Mouse (Mus musculus) hindbrain, postnatal 0 days (tissue): ENCODE measurements around the gene Tfap2a. TPM values are rescaled to one million over a fixed set of nuclear protein-coding genes. Genes with fewer than 3 reads are reported as not detected.

ENCODE experiments used
- ATAC-seq: fragments of 200-750 bp; cut with Nextera tagmentation; 2 replicates; pipeline ENCODE4 v1.8.0; 2017; ENCODE audit warnings: mild to moderate bottlenecking, moderate TSS enrichment, moderate library complexity
- DNase-seq: peaks from one replicate; pipeline ENCODE4 v3.0.0-alpha.2; 2015; ENCODE audit warnings: low spot score
- H3K27ac ChIP-seq: fragments of 300-500 bp; sonication (generic); 2 replicates; pipeline ENCODE4 v1.5.1; 2014; ENCODE audit warnings: mild to moderate bottlenecking
- H3K27me3 ChIP-seq: fragments of 300-500 bp; sonication (generic); 2 replicates; pipeline ENCODE4 v1.6.1; 2014; ENCODE audit warnings: low read length, mixed read lengths; ENCODE audit not compliant: insufficient read depth
- H3K36me3 ChIP-seq: fragments of 300-500 bp; sonication (generic); 2 replicates; pipeline ENCODE4 v1.6.1; 2014; ENCODE audit warnings: low read length, mixed read lengths; ENCODE audit not compliant: insufficient read depth
- H3K4me1 ChIP-seq: fragments of 300-500 bp; sonication (generic); 2 replicates; pipeline ENCODE4 v1.6.1; 2014; ENCODE audit warnings: antibody characterized with exemption, low read length, mixed read lengths; ENCODE audit not compliant: insufficient read depth
- H3K4me2 ChIP-seq: fragments of 300-500 bp; sonication (generic); 2 replicates; pipeline ENCODE4 v1.6.1; 2014; ENCODE audit warnings: low read depth, mild to moderate bottlenecking, low read length, moderate library complexity, mixed read lengths
- H3K4me3 ChIP-seq: fragments of 300-500 bp; sonication (generic); 2 replicates; pipeline ENCODE4 v1.5.1; 2014; ENCODE audit warnings: low read length
- H3K9ac ChIP-seq: fragments of 300-500 bp; sonication (generic); replicated peaks from 2 replicates; pipeline ENCODE4 v1.6.1; 2014; ENCODE audit warnings: mild to moderate bottlenecking, low read length, moderate library complexity, mixed read lengths
- H3K9me3 ChIP-seq: fragments of 300-500 bp; sonication (generic); 2 replicates; pipeline ENCODE4 v1.6.1; 2016; ENCODE audit warnings: low read length, mixed read lengths
- CTCF ChIP-seq: IDR thresholded peaks from 2 replicates; pipeline ENCODE4 v1.5.1; 2016; ENCODE audit warnings: antibody characterized with exemption, control low read depth, low read depth
- WGBS: fragments of 180-500 bp; shearing (Covaris S2); extraction: QIAGEN DNeasy Blood & Tissue Kit; methylation state at CpG from one replicate; pipeline ENCODE4 v1.1.7; 2014; 5-methylcytosine and 5-hydroxymethylcytosine counted together
- polyA plus RNA-seq: library from polyadenylated mRNA; unstranded; fragments of >200 nt; fragmentation: Nextera tagmentation; extraction: Ambion mirVana; gene quantifications from 2 replicates; pipeline ENCODE4 v1.2.1, GENCODE M21; 2015
- total RNA-seq: library from RNA; depleted of rRNA; stranded (reverse); fragments of >200 nt; gene quantifications from 2 replicates; pipeline ENCODE4 v1.2.3, GENCODE M21; 2014

The Tfap2a gene
- total and polyA plus RNA-seq, 2 experiments from 2014 or later: 2.1 to 7.2 TPM

DNA sequence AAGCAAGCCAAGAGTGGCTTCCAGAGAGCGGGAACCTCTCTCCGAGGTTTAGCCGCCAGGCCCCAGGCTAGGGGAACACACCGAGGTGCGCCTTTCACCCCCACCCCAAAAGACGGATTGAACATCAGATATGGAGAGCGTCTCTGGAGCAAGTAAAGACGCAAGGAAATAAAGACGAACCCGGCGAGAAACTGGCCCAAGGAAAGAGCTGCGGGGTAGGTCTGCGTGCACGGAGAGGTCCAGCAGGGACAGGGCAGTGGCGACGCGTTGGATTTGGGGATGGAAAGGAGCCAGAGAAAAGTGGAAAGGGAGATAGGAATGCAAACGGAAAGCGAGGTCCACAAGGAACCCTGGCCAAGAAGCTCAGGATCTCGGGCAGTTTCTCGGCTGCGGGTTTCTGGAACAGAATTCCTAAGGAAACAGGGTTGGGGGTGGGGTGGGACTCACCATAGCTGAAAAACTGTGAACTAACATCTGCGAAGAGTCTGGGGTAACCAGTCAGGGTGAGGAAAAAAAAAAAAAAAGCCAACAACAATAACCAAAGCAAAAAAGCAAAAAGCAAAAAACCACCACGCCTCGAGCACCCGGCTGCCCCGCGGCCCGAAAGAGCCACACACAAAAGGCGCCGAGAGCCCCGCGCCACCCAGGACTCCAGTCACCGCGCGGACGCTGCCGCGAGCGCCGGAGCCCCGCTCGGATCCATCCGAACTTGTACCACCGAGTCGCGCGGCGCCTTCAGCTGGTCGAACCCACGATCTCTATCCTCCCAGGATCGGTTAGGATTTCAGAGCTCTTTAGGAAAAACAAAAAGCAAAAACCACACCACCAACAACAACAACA lies 8.4 kb downstream of the Tfap2a start:
- Histone ChIP-seq H3K9me3 (no peaks in the 10 kb centered on the region), H3K36me3 (no peaks in the 10 kb centered on the region), H3K4me1 (no peaks in the 10 kb centered on the region), H3K4me3 (peak overlapping the region; percentile 44), H3K4me2 (peak overlapping the region; percentile 58), H3K9ac (peak overlapping the region; percentile 56), H3K27ac (peak overlapping the region; percentile 56), H3K27me3 (peaks cover 55% of the 10 kb centered on the region)
- WGBS: 1% methylated on average over 52 of the region's 52 CpGs
- DNase-seq: no peak
- ATAC-seq: no peak
- no peak for TF ChIP-seq CTCF

DNA sequence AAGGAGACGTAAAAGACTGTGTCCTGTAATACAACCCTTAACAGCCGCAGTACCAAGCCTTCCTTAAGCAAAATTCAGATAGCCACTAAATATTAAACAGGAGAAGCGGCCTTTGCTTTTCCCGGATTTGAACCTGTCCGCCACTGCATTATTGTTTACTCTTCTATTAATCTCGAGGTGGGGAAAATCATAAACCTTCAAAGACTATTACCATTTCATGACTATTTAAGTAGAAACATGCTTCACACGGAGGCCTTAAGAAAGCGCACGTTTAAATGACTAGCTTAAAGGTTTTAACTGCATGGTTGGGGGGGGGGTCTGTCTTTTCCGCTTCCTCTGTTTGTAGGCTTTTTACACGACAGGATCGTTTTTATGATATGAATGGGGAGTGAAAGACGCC lies 9.1 kb downstream of the Tfap2a start:
- WGBS: 3% methylated on average over 13 of the region's 13 CpGs
- DNase-seq (no peak), ATAC-seq (no peak)
- Histone ChIP-seq H3K27me3 (peaks cover 54% of the 10 kb centered on the region), H3K4me2 (peak overlapping the region; percentile 58; the same call in 1 of the 2 replicates), H3K27ac (peak overlapping the region; percentile 56), H3K4me1 (no peaks in the 10 kb centered on the region), H3K9ac (peak overlapping the region; percentile 56; the same call in 1 of the 2 replicates), H3K36me3 (no peaks in the 10 kb centered on the region), H3K4me3 (peak overlapping the region; percentile 44), H3K9me3 (no peaks in the 10 kb centered on the region)
- no peak for TF ChIP-seq CTCF

DNA sequence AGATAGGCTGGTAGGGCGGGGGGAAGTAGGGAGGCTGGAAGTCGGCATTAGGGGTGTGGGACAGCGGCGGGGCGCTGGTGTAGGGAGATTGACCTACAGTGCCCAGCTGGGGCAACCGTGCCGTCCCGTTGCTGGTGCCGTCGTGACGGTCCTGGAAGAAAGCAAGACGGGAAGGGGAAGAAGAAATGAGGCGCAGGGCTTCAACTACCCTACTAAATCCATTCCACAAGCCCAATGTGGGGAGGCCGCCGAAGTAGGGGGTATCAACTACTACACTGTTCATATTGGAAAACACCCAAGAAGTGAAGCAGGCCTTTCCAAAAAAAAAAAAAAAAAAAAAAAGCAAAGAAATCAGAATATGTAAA lies 9.6 kb downstream of the Tfap2a start:
- 2% methylated on average over 15 of the region's 15 CpGs for WGBS
- peak overlapping the region; percentile 44 for H3K9ac ChIP-seq
- H3K27me3 ChIP-seq: peaks cover 55% of the 10 kb centered on the region

DNA sequence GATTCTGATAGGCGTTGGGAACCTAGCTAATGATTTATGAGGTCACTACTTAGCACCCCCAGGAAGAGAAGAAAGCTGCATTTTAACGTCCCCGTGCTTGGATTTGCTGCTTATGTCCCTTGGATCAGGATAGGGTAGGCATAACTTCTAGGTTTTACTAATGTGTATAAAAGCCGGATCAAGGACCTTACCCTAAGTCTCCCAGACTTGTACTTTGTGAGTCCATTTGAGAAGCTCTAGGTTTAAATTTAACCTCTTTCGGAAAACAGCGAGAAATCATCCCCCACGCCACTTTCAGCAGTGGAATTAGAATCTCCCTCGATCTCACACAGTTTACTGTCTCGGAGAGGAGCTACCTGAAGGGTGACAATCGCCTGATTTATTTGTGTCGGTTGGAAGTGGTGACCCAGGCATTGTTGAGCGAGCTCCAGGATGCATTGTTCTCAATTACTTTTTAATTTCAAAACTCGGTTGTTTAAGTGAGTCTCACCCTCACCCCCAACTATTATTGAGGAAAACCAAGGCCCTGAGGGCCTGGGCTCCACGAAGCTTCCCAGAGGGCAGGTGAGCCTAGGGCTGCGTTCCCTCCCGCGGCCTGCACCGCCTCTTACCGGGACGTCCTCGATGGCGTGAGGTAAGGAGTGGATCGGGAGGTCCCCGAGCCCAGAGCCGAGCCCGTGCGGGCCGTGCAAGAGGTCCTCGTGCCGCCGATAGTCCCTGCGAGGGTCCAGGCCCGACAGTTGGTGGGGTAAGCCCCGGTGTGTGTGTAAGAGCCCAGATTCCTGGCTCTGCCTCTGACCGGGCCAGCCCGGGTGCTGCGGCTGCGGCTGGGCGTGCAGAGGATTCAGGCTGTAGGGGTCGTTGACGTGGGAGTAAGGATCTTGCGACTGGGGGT lies 10.2 kb downstream of the Tfap2a start:
- Histone ChIP-seq H3K27me3 (peaks cover 54% of the 10 kb centered on the region), H3K9ac (peak overlapping the region; percentile 44), H3K9me3 (no peaks in the 10 kb centered on the region), H3K36me3 (no peaks in the 10 kb centered on the region), H3K4me1 (no peaks in the 10 kb centered on the region), H3K4me2 (peak overlapping the region; percentile 34), H3K4me3 (peak overlapping the region; percentile 44), H3K27ac (peak overlapping the region; percentile 45)
- TF ChIP-seq CTCF: no peak
- ATAC-seq: no peak
- no peak for DNase-seq
- WGBS: 2% methylated on average over 42 of the region's 42 CpGs

More for the DNA sequence above, 9.6 kb downstream of the Tfap2a start:
- Histone ChIP-seq H3K9me3 (no peaks in the 10 kb centered on the region), H3K4me1 (no peaks in the 10 kb centered on the region), H3K4me3 (peak overlapping the region; percentile 44), H3K36me3 (no peaks in the 10 kb centered on the region), H3K27ac (peak overlapping the region; percentile 45; the same call in 1 of the 2 replicates), H3K4me2 (peak overlapping the region; percentile 34)
- DNase-seq: no peak
- ATAC-seq: no peak
- TF ChIP-seq CTCF: no peak

DNA sequence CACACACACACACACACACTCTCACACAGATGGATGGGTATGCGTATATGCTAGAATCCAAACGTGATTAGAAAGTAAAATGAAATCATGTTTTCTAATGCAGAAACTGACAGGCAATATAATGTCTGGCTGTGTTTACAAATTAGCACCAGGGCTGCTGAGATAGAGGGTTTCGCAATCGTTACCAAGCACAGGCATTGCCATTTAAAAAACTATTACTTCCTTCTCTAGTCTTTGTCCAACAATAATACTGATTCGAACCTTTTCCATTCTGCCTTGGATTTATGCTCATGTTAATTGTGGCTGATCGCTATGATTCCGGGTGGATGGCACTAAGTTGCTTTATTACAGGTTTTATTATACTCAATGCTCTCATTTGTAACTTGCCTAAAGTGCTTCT lies 12.3 kb downstream of the Tfap2a start:
- Histone ChIP-seq H3K9me3 (no peaks in the 10 kb centered on the region), H3K36me3 (no peaks in the 10 kb centered on the region), H3K4me2 (peak overlapping the region; percentile 27; the same call in 1 of the 2 replicates), H3K9ac (no peak overlapping the region), H3K27ac (no peak overlapping the region), H3K27me3 (peaks cover 51% of the 10 kb centered on the region), H3K4me3 (peak overlapping the region; percentile 12; the same call in 1 of the 2 replicates), H3K4me1 (no peaks in the 10 kb centered on the region)
- TF ChIP-seq CTCF: no peak
- ATAC-seq: no peak
- no peak for DNase-seq
- WGBS: 9% methylated on average over 7 of the region's 7 CpGs

DNA sequence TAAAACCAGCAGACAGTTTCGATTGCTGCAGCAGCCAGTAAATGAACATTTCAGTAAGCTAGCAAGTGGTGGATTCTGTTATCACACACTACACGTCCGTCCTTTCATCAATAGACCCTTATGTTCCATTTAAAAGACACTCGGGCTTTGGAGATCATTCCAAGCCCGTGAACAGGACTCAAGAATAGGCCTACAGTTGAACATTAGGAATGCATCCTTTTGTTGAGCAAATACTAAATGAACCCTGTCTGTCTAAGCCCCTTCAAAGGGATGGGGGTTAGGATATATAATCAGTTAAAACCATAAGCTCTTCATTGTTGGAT lies 14.6 kb downstream of the Tfap2a start:
- ATAC-seq (no peak), DNase-seq (no peak)
- H3K9me3 ChIP-seq: no peaks in the 10 kb centered on the region
- no peaks in the 10 kb centered on the region for H3K36me3 ChIP-seq
- peak overlapping the region; percentile 27; the same call in 1 of the 2 replicates for H3K27ac ChIP-seq
- H3K4me2 ChIP-seq: peak overlapping the region; percentile 59
- H3K9ac ChIP-seq: peak overlapping the region; percentile 18
- TF ChIP-seq CTCF: no peak
- 6% methylated on average over 5 of the region's 5 CpGs for WGBS
- H3K4me3 ChIP-seq: peak overlapping the region; percentile 50
- peaks cover 75% of the 10 kb centered on the region for H3K27me3 ChIP-seq
- H3K4me1 ChIP-seq: no peaks in the 10 kb centered on the region
